Mouse (Mus musculus) large intestine, adult 2 months (tissue): ENCODE results near the gene Tbc1d9. TPM values are rescaled to one million over a fixed set of nuclear protein-coding genes. Genes with fewer than 3 reads are reported as not detected.
"Not testable (repeated sequence)": the region's sequence is repeated elsewhere in the genome, so short reads cannot be mapped to it uniquely, and the experiment has no call there.

Experiments
- DNase-seq: peaks from one replicate; pipeline ENCODE4 v3.0.0-alpha.2; 2012; ENCODE audit warnings: low read depth, low spot score
- WGBS: fragments of 180-500 bp; shearing (Covaris S2); methylation state at CpG from one replicate; pipeline ENCODE4 v1.1.7; 2018; 5-methylcytosine and 5-hydroxymethylcytosine counted together
- polyA plus RNA-seq: library from polyadenylated mRNA; depleted of rRNA; stranded (reverse); fragments of >200 nt; gene quantifications from 2 replicates; pipeline ENCODE4 v1.2.3, GENCODE M21; 2012; rRNA removed

Tbc1d9 gene
- polyA plus RNA-seq, 1 experiment, result 5.1 TPM

DNA sequence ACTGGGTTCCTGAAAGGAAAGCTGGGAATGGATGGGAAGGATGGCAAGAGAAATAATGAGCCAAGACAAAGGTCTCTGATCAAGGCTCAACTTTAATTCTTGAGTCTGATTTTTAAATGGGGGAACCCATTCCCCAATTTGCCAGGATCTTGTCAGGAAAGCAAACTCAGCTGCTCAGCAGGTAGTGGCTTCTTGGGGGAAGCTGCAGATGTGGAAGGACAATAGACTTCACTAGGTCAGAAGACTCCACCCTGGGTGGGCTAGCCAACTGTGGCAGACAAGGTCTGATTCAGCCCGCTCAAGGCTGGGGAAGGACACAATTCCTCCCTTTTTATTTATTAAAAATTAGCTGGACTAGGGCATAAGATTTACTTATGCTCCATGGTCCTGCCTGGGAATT lies 139.8 kb downstream of the Tbc1d9 start:
- no peak for DNase-seq
- 100% methylated on average over 1 of the region's 1 CpGs for WGBS

DNA sequence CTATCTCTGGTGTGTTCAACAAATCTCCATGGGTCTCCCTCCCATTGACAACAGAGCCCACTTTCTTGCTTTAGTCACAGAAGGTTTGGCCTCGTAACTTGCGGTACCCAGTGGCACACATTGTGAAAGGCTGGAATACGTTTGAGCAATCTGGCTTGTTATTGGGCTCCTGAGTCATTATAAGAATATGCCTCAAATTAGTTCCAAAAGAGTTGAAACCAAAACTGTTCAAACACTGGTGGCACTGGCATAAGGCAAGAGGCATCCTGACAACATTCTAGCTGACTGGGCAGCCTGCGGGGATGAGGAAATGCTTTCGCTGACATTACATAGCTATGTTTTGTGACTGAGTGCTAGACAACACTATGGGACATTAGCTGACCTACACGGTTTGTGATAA lies 144.7 kb downstream of the Tbc1d9 start:
- 87% methylated on average over 6 of the region's 6 CpGs for WGBS
- DNase-seq, result no peak

DNA sequence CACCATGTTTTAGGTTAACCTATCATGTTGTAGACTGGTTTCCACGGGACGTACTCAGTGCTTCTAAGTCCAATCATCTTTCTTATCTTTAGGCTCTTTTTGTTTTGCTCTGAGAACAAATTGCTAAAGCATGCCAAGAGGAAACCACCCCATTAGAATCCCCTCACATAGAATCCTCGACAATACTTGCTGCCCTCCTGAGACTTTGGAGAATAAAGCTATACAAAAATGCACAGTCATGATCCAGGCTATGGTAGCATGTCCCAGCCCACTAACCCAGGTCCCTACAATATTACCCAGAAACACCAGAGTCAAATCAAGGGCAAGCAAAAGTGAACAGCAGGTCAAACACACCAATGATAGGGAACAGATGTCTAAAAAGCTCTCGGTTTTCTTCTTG lies 149.9 kb downstream of the Tbc1d9 start:
- WGBS, result 85% methylated on average over 4 of the region's 4 CpGs
- not testable (repeated sequence) for DNase-seq

DNA sequence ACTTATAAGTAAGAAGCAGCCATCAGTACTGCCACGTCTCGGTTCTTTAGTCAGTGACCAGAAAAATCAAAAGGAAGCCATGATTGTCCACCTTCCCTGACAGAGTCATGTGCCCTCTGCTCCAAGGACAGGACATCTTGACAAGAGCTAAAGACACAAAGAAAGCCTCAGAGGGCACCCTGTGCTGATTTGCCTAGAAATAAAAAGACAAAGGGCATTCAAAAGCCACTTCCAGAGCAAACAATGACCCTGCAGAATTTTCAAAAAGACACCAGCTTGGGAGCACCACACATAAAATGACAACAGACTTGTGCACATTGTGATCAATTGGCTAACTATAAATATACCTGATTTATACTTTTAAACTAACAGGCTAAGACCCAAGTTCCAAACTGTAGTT lies 150.5 kb downstream of the Tbc1d9 start:
- no peak for DNase-seq
- WGBS, result 98% methylated on average over 2 of the region's 2 CpGs

DNA sequence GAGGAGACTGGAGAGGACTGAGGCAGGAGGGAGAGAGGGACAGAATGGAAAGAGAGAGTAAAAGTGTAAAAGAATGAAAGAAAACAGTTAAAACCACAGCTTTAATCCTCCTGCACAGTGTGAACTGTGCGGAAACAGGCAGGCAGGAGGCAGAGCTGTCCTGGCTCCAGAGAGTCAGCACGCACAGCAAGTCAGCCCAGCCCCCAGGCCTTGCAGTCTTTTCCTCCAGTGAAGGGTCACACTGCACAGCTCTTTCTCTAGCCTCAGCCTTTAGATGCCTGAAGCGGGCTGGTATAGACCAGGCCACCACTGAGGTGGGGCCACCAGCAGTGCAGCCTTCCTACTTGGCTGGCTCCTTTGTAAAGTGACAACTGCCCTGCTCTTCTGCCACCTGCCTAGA lies 155.4 kb downstream of the Tbc1d9 start:
- DNase-seq, result no peak
- 96% methylated on average over 3 of the region's 3 CpGs for WGBS

DNA sequence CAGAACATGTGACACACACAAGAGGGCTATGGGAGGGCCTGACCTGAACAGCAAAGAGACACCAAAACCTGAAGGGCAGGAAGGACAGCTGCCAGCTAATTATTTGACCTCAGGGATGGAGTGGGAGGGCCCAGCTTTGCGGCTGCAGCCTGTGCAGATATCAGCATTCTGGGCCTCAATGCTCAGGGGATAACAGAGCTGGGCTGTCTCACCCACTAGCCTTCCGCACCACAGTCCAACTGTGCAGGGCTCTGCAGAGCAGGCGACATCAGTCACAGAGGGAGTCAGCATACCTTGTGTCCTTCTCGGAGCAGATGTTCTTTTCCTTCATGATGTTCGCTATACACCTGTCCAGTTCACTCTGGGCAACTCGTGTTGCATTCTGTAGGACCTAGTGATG lies 157.2 kb downstream of the Tbc1d9 start:
- DNase-seq, result no peak
- 95% methylated on average over 6 of the region's 6 CpGs for WGBS

Other genes starting within 250 kb of the Tbc1d9 start
- 0.17 and 0.41 TPM in 2 replicates for gene Gm10645, start 818 bp downstream of the Tbc1d9 start, polyA plus RNA-seq
- gene Ucp1, start 125.0 kb downstream of the Tbc1d9 start, polyA plus RNA-seq, result 0.12 TPM in 1 of 2 replicates, not detected in the other
- 2.3 and 3.7 TPM in 2 replicates for gene Elmod2, start 167.1 kb downstream of the Tbc1d9 start, polyA plus RNA-seq
- gene Mgat4d, start 183.1 kb downstream of the Tbc1d9 start, polyA plus RNA-seq, result not detected in 2 replicates
- gene Clgn, start 224.5 kb downstream of the Tbc1d9 start, polyA plus RNA-seq, result 0.03 and 0.04 TPM in 2 replicates